Mouse (Mus musculus) myocyte (in vitro differentiated cells): ENCODE data around the gene Jmjd6.

ENCODE experiments used
- CEBPB ChIP-seq: IDR thresholded peaks from 2 replicates; pipeline ENCODE4 v1.6.1; 2011; ENCODE audit warnings: mild to moderate bottlenecking, moderate library complexity; ENCODE audit not compliant: poor library complexity, insufficient read depth, severe bottlenecking
- MAX ChIP-seq: IDR thresholded peaks from one replicate; pipeline ENCODE4 v1.6.1; 2011; ENCODE audit warnings: low read depth, mild to moderate bottlenecking, control low read depth
- MYOD1 ChIP-seq, 3 experiments: IDR thresholded peaks; one replicate each; pipeline ENCODE4 v1.6.1; 2011; ENCODE audit warnings: control low read depth in 2 of 3, low read depth in 2 of 3, mild to moderate bottlenecking in 2 of 3, moderate library complexity in 1 of 3; ENCODE audit not compliant: insufficient read length in 2 of 3, control insufficient read depth in 1 of 3
- MYOG ChIP-seq, 3 experiments: IDR thresholded peaks; one replicate each; pipeline ENCODE4 v1.6.1; 2011; ENCODE audit warnings: control low read depth in 2 of 3, low read depth in 2 of 3, mild to moderate bottlenecking in 2 of 3; ENCODE audit not compliant: insufficient read length in 2 of 3, control insufficient read depth in 1 of 3, insufficient read depth in 1 of 3
- POLR2A ChIP-seq: IDR thresholded peaks from one replicate; pipeline ENCODE4 v1.6.1; 2011; ENCODE audit warnings: low read depth, mild to moderate bottlenecking, control low read depth, moderate library complexity; ENCODE audit not compliant: insufficient read length
- POLR2AphosphoS2 ChIP-seq: IDR thresholded peaks from one replicate; pipeline ENCODE4 v1.6.1; 2011; ENCODE audit warnings: low read depth, control low read depth; ENCODE audit not compliant: insufficient read length
- REST ChIP-seq: IDR thresholded peaks from one replicate; pipeline ENCODE4 v1.6.1; 2011; ENCODE audit warnings: mild to moderate bottlenecking, control low read depth, moderate library complexity; ENCODE audit not compliant: insufficient read depth, insufficient read length
- TCF12 ChIP-seq: IDR thresholded peaks from one replicate; pipeline ENCODE4 v1.6.1; 2011; ENCODE audit warnings: mild to moderate bottlenecking, control low read depth; ENCODE audit not compliant: poor library complexity, insufficient read depth, severe bottlenecking
- TCF3 ChIP-seq: IDR thresholded peaks from one replicate; pipeline ENCODE4 v1.6.1; 2011; ENCODE audit warnings: low read depth, control low read depth; ENCODE audit not compliant: insufficient read length
- USF1 ChIP-seq: IDR thresholded peaks from one replicate; pipeline ENCODE4 v1.6.1; 2011; ENCODE audit warnings: low read depth, mild to moderate bottlenecking, control low read depth, moderate library complexity

DNA sequence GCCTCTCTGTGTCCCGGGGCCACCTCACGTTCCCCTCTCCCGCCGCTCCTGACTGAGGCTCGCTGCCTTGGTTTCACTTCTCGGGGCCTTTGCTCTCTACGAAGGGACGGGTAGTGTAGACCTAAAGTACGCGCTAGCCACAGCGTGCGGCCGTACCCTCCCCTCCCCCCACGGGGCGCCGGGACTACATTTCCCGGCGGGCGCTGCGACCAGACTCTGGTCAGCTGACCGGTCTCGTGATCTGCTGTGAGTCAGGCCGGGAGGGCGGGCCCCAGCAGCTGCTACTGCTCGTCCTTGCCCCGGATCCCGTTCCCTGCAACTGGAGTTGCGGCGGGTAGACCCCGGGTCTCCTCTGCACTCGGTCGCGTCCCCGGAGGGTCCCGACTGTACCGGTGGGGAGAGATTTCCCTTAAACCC is 10.3 kb upstream of the Jmjd6 start:
- TF ChIP-seq MAX, result no peak
- TF ChIP-seq USF1, result peak; percentile 99
- peak; percentile 59 for TF ChIP-seq TCF3
- peak; percentile 87 for TF ChIP-seq POLR2A
- TF ChIP-seq REST, result peak; percentile 3
- no peak for TF ChIP-seq CEBPB
- TF ChIP-seq POLR2AphosphoS2, result peak; percentile 89
- peak; percentile 20 to 98 (median 96) for TF ChIP-seq MYOD1 (IDR thresholded peaks at IDR 0.05; ENCODE audit: control insufficient read depth in 1 of 3, insufficient read length in 2 of 3, low read depth in 2 of 3)
- peak; percentile 51 for TF ChIP-seq TCF12
- peak; percentile 75 to 94 (median 88) for TF ChIP-seq MYOG (IDR thresholded peaks at IDR 0.05; ENCODE audit: control insufficient read depth in 1 of 3, insufficient read depth in 1 of 3, insufficient read length in 2 of 3, low read depth in 2 of 3)
